Mouse (Mus musculus) heart, adult 8-10 months (tissue): ENCODE results near the gene Pcyt1a. TPM values are rescaled to one million over a fixed set of nuclear protein-coding genes. Genes with fewer than 3 reads are reported as not detected.

Experiments
- total RNA-seq, 4 experiments: library from RNA; stranded (reverse); gene quantifications; 2 replicates each; pipeline ENCODE4 v1.2.4; 2022

Pcyt1a gene
- total RNA-seq, 4 experiments from 2014 or later = 118 to 125 (median 123) TPM

Other genes with a start within 250 kb of the Pcyt1a start
- gene Fbxo45, start 183.8 kb upstream of the Pcyt1a start, total RNA-seq = 10 to 100 TPM; 11.4 to 14.0 (median 13.2) TPM
- gene Wdr53, start 183.7 kb upstream of the Pcyt1a start, total RNA-seq = 1 to 10 TPM; 3.8 to 8.3 (median 7.3) TPM
- 10 to 100 TPM; 21.6 to 33.8 (median 27.9) TPM for gene Smco1, start 159.5 kb upstream of the Pcyt1a start, total RNA-seq
- 10 to 100 TPM; 11.3 to 15.3 (median 12.1) TPM for gene Rnf168, start 153.5 kb upstream of the Pcyt1a start, total RNA-seq
- gene Ubxn7, start 98.7 kb upstream of the Pcyt1a start, total RNA-seq = 10 to 100 TPM; 23.1 to 27.1 (median 24.5) TPM
- gene Tm4sf19, start 30.4 kb upstream of the Pcyt1a start, total RNA-seq = not detected
- gene Tctex1d2, start 11.2 kb upstream of the Pcyt1a start, total RNA-seq = 10 to 100 TPM in 1 of 4 experiments, 1 to 10 TPM in 3; 6.2 to 10.5 (median 8.3) TPM
- under 1 TPM; 0.19 to 0.40 (median 0.25) TPM for gene Slc51a, start 57.0 kb downstream of the Pcyt1a start, total RNA-seq
- not detected for gene Zdhhc19, start 65.3 kb downstream of the Pcyt1a start, total RNA-seq
- 10 to 100 TPM; 21.4 to 53.5 (median 38.0) TPM for gene Tfrc, start 178.0 kb downstream of the Pcyt1a start, total RNA-seq
- gene Tnk2, start 213.0 kb downstream of the Pcyt1a start, total RNA-seq = 10 to 100 TPM; 18.6 to 22.6 (median 21.4) TPM